Mouse (Mus musculus): ENCODE data around the gene Med26.

The Med26 gene

DNA sequence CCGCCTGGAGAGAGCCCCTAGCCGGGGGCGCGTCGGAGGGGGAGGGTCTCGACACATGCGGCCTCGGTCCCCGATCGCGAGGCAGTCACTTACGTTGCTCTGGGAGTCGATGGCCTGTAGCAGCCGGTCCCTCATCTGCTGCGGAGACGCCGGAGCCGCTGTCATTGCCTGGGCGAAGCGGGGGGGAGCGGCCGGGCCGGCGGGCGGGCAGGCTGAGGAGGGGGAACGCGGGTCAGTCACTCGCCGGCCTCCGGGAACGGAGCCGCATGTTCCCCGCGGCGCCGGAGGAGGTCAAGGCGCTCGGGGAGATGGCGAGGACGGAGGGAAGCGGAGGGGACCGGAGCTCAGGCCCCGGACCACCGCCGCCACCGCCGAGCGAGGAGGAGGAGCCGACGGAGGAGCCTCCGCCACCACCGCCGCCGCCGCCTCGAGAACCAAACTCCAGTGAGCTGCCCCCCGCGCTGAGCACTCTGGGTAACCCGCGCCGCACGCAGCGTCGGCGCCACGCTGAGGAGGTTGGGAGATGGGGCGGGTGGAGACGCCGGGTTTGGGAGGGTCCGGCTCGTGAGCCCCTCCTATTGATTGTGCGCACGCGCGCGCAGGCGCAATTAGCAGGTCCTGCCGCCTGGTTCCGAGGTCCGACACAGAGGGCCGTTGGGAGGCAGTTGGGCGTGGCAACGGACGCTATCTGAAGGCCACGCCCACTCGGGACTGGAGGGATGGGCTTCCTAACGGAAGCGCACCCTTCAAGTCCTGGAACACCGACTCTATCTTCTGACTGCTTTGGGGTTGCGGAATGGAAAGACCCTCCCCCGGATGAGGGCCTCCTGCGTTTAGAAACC, at the start of gene Med26:
Gene Med26, minus strand, starts transcription at position 469 of the 842 bp plus-strand sequence.
- DNase-seq (ENCODE audit: low read depth, low spot score), result peak; percentile 97

DNA sequence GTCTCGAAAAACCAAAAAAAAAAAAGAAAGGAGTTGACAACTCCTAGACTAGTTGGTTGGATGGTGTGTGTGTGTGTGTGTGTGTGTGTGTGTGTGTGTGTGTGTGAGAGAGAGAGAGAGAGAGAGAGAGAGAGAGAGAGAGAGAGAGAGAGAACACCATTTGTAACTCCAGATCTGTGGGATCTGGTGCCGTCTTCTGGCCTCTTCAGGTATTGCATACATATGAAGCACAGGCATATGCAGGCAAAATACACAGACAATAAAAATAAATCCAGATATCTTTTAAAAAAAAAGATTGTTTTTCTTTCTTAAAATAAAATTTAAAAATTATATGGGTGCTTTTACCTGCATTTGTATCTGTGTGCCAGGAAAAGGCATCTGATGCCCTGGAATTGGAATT, 42.1 kb upstream of the Med26 start:
- DNase-seq (ENCODE audit: low read depth, low spot score), result no peak

DNA sequence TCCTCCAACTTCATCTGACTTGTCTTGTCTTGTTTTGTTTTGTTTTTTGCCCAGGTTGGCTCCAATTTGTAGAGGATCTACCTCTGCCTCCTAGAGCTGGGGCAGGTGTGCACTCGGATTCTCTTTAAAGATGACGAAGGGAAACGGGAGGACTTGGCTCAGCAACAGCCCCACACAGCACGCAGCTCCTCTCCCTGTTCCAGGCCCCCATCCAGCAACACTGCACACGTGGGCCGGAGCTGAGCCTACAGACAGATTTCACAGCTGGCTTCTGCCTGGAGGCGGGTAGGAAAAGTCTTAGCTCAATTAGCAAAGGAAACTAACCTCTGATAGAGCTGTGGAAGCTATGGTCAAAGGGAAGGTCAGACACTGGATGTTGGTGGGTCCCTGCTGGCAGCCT, 41.2 kb upstream of the Med26 start:
- no peak for DNase-seq (ENCODE audit: low read depth, low spot score)

DNA sequence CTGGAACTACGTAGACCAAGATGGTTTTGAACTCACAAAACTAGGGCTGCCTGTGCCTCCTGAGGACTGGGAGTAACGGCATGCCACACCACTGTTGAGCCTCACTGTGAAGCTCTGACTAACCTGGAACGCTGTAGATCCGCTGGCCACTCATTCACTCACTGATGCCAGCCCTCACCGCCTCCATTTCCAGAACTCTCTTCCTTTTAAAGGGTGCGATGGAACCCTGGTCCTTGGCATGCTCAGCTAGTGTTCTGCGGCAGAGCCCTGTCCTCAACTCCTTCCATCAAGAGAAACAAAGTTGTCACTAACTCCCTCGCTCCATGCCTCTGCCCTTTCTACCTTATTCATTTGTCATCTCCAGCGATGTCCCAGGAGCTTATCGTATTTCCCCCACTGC, 40.8 kb upstream of the Med26 start:
- no peak for DNase-seq (ENCODE audit: low read depth, low spot score)

DNA sequence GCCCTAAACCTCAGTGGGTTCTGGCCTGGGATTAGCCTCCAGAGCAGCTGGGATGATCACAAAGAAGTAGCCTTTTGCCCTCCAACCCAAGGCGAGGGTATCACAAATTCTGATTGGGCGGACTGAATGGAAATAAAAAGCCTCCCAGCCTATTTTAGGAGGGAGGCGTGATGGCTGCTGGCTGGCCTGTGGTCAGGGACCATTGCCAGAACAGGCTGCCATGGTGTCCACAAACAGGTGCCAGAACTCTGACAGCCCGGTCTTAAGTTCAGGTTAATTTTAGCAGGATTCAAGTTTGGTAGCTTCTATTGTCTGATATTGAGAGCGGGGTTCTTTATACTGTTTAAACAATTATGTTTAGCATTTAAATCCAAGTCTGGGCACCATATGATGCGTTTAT, 39.7 kb upstream of the Med26 start:
- DNase-seq (ENCODE audit: low read depth, low spot score), result no peak

DNA sequence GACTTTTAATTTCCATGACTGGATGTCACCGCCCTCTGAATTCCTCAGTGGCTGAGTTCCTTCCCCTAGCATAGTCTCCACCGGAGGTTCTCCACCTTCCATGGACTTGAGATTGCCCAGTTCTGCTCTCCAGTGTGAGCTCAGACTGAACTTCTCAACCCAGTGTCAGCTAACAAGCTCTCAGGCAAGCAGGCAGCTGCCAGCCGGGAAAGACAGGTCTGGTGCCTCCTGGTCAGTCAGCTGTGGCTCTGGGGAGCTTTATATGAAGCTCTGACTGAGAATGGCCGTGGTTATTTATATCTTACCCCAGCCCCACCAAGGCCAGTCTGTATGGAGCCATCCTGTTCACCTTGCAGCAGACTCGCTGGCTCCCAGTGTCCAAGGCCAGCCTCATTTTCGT, 36.3 kb upstream of the Med26 start:
- DNase-seq (ENCODE audit: low read depth, low spot score), result no peak

DNA sequence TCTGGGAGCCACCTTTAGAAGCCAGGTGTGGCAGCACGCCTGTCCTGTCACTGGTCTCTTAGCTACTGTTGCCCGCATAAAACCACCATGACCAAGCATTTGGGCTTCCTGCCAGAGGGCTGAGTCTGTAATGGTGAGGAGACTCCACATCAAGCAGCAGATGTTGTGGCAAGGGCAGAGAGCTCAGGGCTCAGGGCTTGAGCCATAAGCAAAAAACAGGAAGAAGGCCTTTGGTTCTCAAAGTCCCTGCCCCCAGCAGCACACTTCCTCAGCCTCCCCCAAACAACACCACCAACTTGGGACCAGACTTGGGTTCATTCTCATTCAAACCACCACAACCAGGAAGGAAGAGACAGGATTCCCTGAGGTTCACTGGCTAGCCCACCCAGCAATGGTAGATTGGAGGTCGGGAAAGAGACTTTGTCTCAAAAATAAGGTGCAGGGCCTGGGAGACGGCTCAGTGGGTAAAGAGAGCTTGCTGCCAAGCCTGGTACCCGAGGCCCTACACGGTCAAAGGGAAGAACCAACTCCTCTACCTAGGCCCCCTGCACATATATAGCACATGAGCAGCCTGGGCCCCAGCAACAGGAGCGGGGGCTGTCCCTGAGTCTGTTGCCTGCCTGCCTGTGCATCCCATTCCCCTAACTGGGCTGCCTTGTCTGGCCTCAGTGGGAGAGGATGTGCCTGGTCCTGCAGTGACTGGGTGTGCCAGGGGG, 35.1 kb upstream of the Med26 start:
- no peak for DNase-seq (ENCODE audit: low read depth, low spot score)

DNA sequence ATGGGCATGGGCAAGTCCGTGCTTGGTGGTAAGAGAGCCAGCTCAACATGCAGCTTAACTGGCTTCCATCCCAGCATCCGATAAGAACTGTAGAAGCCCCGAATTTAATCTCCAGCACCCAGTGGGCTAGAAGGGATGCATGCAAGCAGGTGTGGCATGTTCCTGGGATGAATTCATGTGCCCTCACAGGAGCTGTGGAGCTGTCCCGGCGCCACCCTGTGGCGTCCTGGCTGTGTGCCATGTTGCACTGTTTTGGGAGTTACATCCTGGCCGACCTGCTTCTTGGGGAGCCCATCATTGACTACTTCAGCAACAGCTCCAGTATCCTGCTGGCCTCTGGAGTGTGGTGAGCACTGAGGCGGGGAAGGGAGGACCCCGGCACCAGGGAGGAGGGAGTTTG, 31.3 kb upstream of the Med26 start:
- DNase-seq (ENCODE audit: low read depth, low spot score), result no peak

DNA sequence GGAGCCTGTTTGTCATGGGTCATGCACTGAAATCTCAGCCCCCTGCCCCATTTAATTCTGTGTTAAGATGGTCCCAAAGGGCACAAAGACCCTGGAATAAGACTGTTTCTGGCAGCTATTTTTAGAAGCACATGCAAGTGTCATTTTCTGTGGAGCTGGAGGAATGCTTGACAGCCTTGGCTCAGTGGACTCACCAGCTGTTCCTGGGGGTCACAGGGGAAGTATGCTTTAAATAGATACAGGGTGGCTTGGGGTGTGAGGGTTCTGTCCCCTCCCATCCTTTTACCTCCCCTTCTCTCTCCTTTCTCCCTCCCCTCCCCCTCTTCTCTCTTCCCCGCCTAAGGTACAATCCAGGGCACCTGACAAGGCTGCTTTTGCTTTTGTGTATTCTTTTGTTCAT, 29.9 kb upstream of the Med26 start:
- DNase-seq (ENCODE audit: low read depth, low spot score), result no peak

DNA sequence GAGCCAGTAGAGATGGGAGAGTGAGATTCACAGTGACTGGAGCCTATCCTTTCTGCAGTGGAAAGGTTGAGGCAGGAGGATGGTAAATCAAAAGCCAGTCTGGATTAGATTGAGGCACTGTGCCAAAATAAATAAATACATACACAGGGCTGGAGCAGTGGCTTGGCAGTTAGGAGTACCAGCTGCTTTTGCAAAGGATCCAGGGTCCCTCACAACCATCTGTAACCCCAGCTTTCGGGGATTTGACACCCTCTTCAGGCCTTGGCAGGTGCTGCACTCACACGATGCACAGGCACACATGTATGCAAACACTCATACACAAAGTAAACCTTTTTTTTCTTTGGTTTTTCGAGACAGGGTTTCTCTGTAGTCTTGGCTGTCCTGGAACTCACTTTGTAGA, 29.2 kb upstream of the Med26 start:
- DNase-seq (ENCODE audit: low read depth, low spot score), result no peak

DNA sequence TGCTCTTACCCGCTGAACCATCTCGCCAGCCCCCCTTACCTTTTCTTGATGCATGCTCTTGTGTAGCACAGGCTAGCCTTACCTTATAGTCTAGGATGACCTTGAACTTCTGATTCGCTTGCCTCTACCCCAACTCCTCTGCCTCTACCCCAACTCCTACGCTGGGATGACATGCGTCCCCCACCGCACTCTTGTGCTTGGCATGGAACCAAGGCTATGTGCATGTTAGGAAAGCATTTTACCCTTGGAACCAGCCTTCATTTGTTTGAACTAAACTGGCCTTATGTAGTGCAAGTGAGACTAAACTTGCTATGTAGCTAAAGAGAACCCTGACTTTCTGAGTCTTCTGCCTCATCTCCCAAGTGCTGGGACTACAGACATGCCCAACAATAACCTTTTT, 27.8 kb upstream of the Med26 start:
- no peak for DNase-seq (ENCODE audit: low read depth, low spot score)

DNA sequence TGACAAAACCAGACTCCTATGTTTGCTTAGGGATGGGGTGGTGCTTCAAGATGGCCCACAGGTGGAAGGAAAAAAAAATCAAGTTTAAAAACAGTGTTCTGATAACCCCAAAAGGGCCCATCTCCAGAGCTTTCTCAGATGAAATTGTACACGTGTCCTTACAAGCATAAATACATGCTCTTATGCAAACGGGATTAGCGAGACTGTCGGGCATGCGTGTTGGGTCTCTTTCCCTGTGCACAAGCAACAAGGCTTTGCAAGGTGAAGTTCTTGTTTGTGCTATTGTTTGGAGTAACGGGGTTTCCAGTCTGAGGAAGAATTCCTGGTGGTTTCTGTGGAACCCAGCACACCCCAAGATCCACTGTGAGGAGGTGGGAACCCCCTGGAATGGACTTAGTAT, 25.4 kb upstream of the Med26 start:
- no peak for DNase-seq (ENCODE audit: low read depth, low spot score)

DNA sequence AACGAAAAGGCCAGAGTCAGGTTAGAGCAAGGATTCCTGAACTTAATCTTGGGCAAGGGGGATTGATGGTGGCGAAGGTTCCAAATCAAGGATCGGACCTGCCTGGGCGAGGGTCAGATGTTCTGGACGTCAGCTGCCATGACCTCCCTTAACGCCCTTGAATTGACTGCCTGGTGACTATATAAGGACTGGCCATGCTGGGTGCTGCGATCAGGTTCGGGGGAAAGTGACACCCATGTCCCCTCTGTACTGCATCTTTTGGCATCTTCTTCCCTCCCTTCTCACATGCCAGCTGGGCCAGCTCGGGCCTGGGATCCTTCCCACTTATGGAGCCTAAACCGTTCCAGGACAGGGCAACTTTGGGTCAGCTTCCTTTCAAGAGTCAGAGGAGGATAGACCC, 24.4 kb upstream of the Med26 start:
- no peak for DNase-seq (ENCODE audit: low read depth, low spot score)

DNA sequence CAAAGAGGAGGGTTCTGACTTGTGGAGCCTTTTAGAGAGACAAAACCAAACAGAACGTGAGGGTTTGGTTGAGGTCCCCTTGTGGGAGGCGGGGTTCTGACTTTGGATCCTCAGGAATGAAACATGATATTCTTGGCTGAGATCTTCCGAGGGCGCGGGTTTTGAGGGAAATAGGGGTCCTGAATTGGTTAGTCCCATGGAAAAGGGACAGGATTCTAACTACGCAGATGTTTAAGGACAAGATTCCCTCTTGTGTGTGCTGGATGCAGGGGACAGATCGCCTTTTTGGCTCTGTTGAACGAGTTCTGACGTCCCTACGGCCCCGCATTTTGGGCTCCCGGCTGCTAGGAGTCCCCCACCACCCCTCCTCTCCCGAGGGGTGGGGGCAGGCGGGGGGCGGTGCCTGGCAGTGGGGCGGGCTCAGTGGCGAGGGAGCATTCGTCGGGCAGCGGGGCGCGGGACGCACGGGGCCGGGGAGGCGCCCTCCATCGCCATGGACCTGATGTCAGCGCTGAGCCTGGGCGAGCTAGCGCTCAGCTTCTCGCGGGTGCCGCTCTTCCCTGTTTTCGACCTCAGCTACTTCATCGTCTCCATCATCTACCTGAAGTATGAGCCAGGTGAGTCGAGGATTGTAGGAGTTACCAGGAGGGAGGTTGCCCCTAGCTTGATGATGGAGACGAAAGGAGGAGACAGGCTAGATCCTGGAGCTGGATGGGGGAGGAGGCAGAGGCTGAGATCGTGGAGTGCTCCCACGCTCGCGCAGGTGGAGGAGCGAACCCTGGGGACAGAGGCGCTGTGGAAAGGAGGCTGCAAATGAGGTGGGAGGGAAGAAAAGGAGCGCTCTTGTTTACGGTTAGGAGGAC, 23.8 kb upstream of the Med26 start, which contains the start of gene Tmem38a:
Gene Tmem38a, plus strand, starts transcription at position 445 of the 863 bp plus-strand sequence.
- DNase-seq (ENCODE audit: low read depth, low spot score), result no peak

DNA sequence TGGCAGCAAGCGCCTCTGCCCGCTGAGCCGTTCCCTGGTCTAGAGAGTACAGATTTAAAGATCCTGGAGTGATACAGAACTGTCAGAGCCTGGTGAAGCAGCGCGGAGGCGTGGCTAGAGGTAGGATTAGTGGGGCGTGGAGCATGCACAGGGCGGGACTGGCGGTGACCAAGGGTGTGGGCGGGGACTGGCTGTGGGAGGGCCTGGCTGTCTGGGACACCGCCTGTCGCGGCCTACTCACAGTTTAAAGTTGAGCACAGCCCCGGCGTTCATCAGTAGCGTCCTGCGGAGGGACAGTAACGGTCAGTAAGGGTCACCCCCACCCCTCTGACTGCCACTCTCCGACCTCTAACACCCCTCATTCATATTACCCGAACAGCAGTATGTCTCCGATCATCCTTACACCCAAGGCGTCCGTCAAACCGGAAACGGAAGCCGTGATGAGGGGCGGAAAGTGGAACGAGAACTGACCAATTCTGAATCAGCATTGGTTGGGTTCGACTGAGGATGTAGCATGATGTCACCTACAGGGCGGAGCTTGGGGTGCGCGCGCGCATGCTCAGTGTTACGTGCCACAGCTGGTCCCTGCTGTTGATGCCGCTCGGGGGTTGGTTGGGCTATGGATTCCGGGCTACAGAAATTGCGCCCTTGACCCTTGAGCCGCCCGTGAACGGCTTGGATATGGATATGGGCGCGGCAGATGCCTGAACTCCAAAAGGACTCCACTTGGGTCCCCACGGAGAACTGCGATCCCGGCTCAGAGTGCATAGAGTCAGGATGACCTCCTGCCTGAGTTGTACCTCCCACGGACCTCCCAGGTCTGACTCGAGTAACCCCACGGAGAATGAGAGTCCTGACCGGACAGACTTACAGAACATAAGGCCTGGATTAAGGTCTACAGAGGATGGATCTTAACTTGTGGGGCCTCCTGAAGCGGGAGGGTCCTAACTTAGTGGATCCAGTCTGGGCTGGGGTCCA, 22.9 kb upstream of the Med26 start, which contains the start of gene Smim7:
Gene Smim7, minus strand, starts transcription at position 456 of the 978 bp plus-strand sequence.
- DNase-seq (ENCODE audit: low read depth, low spot score), result peak; percentile 97

DNA sequence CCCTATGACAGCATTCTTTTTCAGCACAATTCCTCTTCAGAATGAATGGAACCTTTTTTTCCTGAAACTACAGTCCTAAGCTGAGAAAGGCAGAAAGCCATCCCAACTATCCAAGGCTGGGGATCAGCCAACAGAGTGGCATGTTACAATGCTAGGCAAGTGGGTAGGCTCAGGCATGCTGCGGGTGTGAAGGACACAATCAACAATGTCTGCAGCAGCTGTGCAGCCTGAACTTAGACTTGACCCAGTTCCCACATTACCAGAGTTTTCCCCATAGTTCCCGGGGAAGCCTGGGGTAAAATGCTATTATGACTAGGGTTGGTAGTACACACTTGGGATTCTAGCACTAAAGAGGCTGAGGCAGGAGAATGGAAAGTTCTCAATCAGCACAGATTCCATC, 17.9 kb upstream of the Med26 start:
- DNase-seq (ENCODE audit: low read depth, low spot score), result no peak

DNA sequence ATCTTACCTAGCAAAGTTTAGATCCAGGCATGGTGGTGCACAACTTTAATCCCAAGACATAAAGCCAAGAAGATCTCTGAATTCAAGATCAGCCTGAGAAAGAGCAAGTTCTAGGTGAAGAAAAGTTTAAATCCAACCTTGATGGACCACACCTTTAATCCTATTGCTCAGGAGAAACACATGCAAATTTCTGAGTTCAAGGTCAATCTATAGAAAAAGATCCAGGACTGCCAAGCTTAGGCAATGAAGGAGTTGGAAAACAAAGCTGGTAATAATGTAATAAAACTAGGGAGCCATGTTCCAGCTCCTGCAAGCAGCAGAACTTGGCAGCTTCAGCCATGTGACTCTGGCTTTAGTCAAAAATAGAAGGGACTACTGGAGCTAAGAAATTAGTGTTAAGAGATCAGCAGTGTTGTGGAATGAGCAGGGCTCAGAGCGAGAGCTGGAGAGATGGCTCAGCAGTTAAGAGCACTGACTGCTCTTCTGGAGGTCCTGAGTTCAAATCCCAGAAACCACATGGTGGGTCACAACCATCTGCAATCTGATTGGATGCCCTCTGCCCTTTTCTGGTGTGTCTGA, 13.1 kb upstream of the Med26 start:
- DNase-seq (ENCODE audit: low read depth, low spot score), result no peak

DNA sequence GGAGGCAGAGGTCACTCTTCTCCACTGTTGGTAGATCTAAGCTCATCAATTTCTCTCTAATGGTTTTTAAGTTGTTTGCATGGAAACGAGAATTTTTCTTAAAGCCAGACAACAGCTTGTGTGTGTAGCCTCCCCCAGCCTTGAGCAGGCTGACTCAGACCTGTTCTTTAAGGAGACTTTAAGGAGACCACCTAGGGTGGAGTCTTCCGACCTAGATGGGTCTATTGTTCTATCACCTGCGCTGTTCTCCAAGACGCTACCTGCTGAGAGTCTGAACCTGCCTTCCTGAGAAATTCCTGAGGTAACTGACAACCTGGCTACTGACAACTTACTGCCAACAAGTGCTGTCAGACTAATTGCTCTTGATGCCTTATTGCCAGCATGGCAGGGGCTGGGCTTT, 7.7 kb upstream of the Med26 start:
- no peak for DNase-seq (ENCODE audit: low read depth, low spot score)

DNA sequence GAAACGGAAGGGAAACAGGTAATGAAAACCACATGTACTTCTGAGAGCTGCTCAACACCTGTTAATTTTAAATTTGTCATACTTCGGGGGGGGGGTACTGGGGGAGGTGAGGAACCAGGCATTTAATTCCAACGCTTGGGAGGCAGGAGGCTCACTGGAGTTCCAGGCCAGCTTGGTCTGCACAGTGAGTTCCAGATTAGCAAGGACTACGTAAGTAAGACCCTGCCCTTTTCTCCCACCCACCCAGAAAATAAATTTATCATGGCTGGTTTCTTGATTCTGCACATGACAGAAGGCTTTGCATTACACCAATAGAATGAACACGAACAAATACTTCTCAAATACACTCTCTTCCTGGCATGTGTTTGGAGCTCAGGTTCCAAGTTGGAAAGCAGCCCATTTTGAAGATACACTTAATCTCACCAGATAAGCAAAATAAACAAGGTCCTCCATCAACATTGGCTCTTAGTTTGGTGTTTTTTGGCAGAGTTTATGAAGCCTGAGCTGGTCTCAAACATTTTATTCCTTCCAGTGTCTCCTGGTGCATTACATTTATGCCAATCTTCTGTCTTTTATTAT, 1.3 kb upstream of the Med26 start:
- DNase-seq (ENCODE audit: low read depth, low spot score), result no peak

DNA sequence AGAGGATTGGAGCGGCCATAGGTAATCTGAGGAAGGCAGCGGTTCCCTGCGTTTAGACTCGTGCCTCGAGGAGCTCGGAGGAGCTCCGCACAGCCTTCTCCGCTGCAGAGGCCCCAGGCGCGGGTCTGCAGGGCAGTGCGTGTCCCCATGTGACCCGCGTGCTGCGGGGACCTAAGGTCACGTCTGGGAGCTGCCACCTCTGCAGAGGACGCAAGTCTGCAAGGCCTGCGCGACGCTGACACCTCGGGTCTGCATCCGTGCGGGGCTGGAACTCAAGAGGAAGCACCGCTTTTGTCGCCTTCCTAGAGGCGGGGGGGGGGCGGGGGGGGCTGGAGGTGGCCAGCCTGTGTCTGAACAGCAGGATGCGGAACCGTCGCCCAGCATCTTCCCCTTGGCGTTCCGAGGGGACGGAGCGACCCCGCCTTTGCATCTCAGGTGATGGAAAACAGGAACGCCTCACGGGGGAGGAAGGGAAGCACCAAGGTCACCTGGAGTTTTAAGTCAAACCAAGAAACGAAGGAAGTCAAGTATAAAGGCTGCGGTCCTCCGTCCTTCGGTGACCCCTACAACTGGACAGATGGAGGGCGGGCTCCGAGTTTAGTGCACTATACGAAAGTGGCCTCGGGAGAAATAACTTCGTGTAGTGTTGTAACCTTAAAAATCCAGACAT, 709 bp upstream of the Med26 start:
- DNase-seq (ENCODE audit: low read depth, low spot score), result no peak

Data from retina, postnatal 7 days (tissue).